Mouse (Mus musculus): ENCODE measurements around the gene Ndufs3. TPM values are rescaled to one million over a fixed set of nuclear protein-coding genes. Genes with fewer than 3 reads are reported as not detected.
"Not testable (repeated sequence)": the region's sequence is repeated elsewhere in the genome, so short reads cannot be mapped to it uniquely, and the experiment has no call there.

The Ndufs3 gene
- polyA plus RNA-seq, 1 experiment from 2014 or later = 259 TPM

DNA sequence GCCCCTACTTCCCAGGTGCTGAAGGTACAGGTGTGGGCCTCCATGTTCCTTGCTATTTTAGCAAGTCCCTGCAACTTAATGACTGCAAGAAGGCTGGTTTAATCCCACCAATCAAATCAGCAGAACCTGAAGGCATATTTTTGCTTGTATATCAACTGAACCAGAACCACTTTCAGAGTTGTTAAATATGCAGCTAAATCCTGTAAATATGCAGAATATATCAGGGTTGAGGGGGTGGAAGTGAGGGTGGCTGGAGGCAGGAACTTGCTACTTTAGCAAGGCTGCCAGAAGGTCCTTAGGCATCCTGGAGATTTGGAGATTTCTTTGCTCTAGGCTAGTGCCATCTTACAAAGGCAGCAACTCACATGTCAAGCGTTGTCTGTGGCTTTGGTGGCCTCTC is 10.9 kb upstream of the Ndufs3 start:
- no peaks in the 10 kb centered on the region for H3K9me3 ChIP-seq (ENCODE audit: control insufficient read depth, low read length)
- H3K27ac ChIP-seq (ENCODE audit: low read depth, low read length) = no peak overlapping the region
- no peak overlapping the region for H3K4me3 ChIP-seq (ENCODE audit: low read depth, low read length)
- peaks cover 21% of the 10 kb centered on the region for H3K36me3 ChIP-seq (ENCODE audit: control insufficient read depth, insufficient read depth, low read length)
- peaks cover 13% of the 10 kb centered on the region; the same call in 1 of the 2 replicates for H3K4me1 ChIP-seq (ENCODE audit: control insufficient read depth, insufficient read depth, low read length)
- no peak overlapping the region; the same call in 1 of the 2 replicates for H3K4me2 ChIP-seq (ENCODE audit: low read depth, low read length)
- no peaks in the 10 kb centered on the region for H3K27me3 ChIP-seq (ENCODE audit: control insufficient read depth, insufficient read depth, low read length)
- no peak overlapping the region for H3K9ac ChIP-seq (replicated peaks; ENCODE audit: low read depth, low read length)
- no peak for ATAC-seq (ENCODE audit: low read depth)
- 45% methylated on average over 1 of the region's 1 CpGs for WGBS

DNA sequence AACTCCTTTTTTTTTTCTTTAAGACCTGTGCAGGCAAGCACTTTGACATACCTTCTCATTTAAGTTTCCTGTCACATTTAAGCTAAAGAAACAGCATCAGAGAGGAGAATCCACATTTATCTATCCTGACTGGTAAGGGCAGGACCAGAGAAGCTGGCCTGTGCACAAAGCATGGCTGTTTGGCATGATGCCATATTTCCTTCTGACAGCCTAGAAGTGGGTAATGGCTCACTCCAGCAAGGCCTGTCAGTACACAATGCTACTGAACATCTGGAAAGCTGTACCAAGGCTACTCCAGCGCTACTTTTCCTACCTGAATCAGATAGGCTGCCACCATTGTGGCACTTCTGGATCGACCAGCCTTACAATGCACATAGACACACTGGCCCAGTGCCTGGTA is 9.0 kb upstream of the Ndufs3 start:
- 74% methylated on average over 2 of the region's 2 CpGs for WGBS

GRCm38 (mm10) chr2:90911668-90912067 is 7.0 kb upstream of the Ndufs3 start:
- Histone ChIP-seq H3K9ac (replicated peaks; ENCODE audit: low read depth, low read length) (no peak overlapping the region), H3K36me3 (ENCODE audit: control insufficient read depth, insufficient read depth, low read length) (peaks cover 38% of the 10 kb centered on the region), H3K4me2 (ENCODE audit: low read depth, low read length) (no peak overlapping the region), H3K4me3 (ENCODE audit: low read depth, low read length) (no peak overlapping the region), H3K27ac (ENCODE audit: low read depth, low read length) (no peak overlapping the region), H3K27me3 (ENCODE audit: control insufficient read depth, insufficient read depth, low read length) (no peaks in the 10 kb centered on the region), H3K4me1 (ENCODE audit: control insufficient read depth, insufficient read depth, low read length) (peaks cover 17% of the 10 kb centered on the region; the same call in 1 of the 2 replicates), H3K9me3 (ENCODE audit: control insufficient read depth, low read length) (no peaks in the 10 kb centered on the region)
- 95% methylated on average over 1 of the region's 1 CpGs for WGBS
- no peak for ATAC-seq (ENCODE audit: low read depth)

More for the DNA sequence above, 9.0 kb upstream of the Ndufs3 start:
- H3K4me1 ChIP-seq (ENCODE audit: control insufficient read depth, insufficient read depth, low read length) = peaks cover 13% of the 10 kb centered on the region; the same call in 1 of the 2 replicates
- H3K27me3 ChIP-seq (ENCODE audit: control insufficient read depth, insufficient read depth, low read length) = no peaks in the 10 kb centered on the region
- no peak overlapping the region for H3K4me2 ChIP-seq (ENCODE audit: low read depth, low read length)
- peaks cover 34% of the 10 kb centered on the region for H3K36me3 ChIP-seq (ENCODE audit: control insufficient read depth, insufficient read depth, low read length)
- H3K27ac ChIP-seq (ENCODE audit: low read depth, low read length) = no peak overlapping the region
- no peak for ATAC-seq (ENCODE audit: low read depth)
- no peak overlapping the region for H3K9ac ChIP-seq (replicated peaks; ENCODE audit: low read depth, low read length)
- no peaks in the 10 kb centered on the region for H3K9me3 ChIP-seq (ENCODE audit: control insufficient read depth, low read length)
- H3K4me3 ChIP-seq (ENCODE audit: low read depth, low read length) = no peak overlapping the region

GRCm38 (mm10) chr2:90910861-90911260 is 6.2 kb upstream of the Ndufs3 start:
- H3K9me3 ChIP-seq (ENCODE audit: control insufficient read depth, low read length) = no peaks in the 10 kb centered on the region
- no peaks in the 10 kb centered on the region for H3K27me3 ChIP-seq (ENCODE audit: control insufficient read depth, insufficient read depth, low read length)
- peaks cover 11% of the 10 kb centered on the region; the same call in 1 of the 2 replicates for H3K4me1 ChIP-seq (ENCODE audit: control insufficient read depth, insufficient read depth, low read length)
- ATAC-seq (ENCODE audit: low read depth) = no peak
- 79% methylated on average over 1 of the region's 1 CpGs for WGBS
- H3K4me2 ChIP-seq (ENCODE audit: low read depth, low read length) = no peak overlapping the region
- H3K9ac ChIP-seq (replicated peaks; ENCODE audit: low read depth, low read length) = no peak overlapping the region
- peaks cover 38% of the 10 kb centered on the region for H3K36me3 ChIP-seq (ENCODE audit: control insufficient read depth, insufficient read depth, low read length)
- H3K27ac ChIP-seq (ENCODE audit: low read depth, low read length) = no peak overlapping the region
- H3K4me3 ChIP-seq (ENCODE audit: low read depth, low read length) = no peak overlapping the region

GRCm38 (mm10) chr2:90906721-90907120 is 2.1 kb upstream of the Ndufs3 start:
- H3K4me2 ChIP-seq (ENCODE audit: low read depth, low read length) = no peak overlapping the region
- WGBS = 97% methylated on average over 2 of the region's 2 CpGs
- no peaks in the 10 kb centered on the region for H3K27me3 ChIP-seq (ENCODE audit: control insufficient read depth, insufficient read depth, low read length)
- H3K4me3 ChIP-seq (ENCODE audit: low read depth, low read length) = no peak overlapping the region
- H3K4me1 ChIP-seq (ENCODE audit: control insufficient read depth, insufficient read depth, low read length) = peaks cover 20% of the 10 kb centered on the region; the same call in 1 of the 2 replicates
- no peak overlapping the region for H3K27ac ChIP-seq (ENCODE audit: low read depth, low read length)
- H3K36me3 ChIP-seq (ENCODE audit: control insufficient read depth, insufficient read depth, low read length) = peaks cover 25% of the 10 kb centered on the region
- ATAC-seq (ENCODE audit: low read depth) = no peak
- no peak overlapping the region for H3K9ac ChIP-seq (replicated peaks; ENCODE audit: low read depth, low read length)
- H3K9me3 ChIP-seq (ENCODE audit: control insufficient read depth, low read length) = no peaks in the 10 kb centered on the region

DNA sequence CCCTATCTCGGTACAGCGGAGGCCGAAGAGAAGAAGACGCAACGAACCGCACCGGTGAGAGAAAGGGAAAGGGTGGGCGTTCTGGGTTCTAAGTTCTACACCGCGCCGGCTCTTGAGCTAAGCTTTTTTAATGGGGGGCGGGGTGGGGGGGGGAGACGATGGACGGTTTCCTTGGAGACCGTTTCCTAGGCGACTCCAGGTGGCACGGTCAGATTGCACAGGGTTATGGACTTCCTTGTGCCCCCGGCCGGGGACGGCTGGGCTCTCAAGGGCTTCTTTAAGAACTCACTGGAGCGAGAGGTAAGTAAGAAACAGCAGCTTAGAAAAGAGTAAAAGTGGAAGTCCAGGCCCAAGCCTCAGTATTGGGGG is 213 bp upstream of the Ndufs3 start:
- peaks cover 20% of the 10 kb centered on the region; the same call in 1 of the 2 replicates for H3K4me1 ChIP-seq (ENCODE audit: control insufficient read depth, insufficient read depth, low read length)
- H3K4me3 ChIP-seq (ENCODE audit: low read depth, low read length) = peak overlapping the region; percentile 74
- peak overlapping the region; percentile 87 for H3K27ac ChIP-seq (ENCODE audit: low read depth, low read length)
- H3K4me2 ChIP-seq (ENCODE audit: low read depth, low read length) = peak overlapping the region; percentile 81
- H3K27me3 ChIP-seq (ENCODE audit: control insufficient read depth, insufficient read depth, low read length) = no peaks in the 10 kb centered on the region
- H3K9ac ChIP-seq (replicated peaks; ENCODE audit: low read depth, low read length) = peak overlapping the region; percentile 85
- WGBS = 1% methylated on average over 20 of the region's 21 CpGs
- peak; percentile 65 for ATAC-seq (ENCODE audit: low read depth)
- H3K36me3 ChIP-seq (ENCODE audit: control insufficient read depth, insufficient read depth, low read length) = peaks cover 19% of the 10 kb centered on the region
- no peaks in the 10 kb centered on the region for H3K9me3 ChIP-seq (ENCODE audit: control insufficient read depth, low read length)

GRCm38 (mm10) chr2:90903398-90903797 is 1.2 kb downstream of the Ndufs3 start:
- no peak overlapping the region for H3K27ac ChIP-seq (ENCODE audit: low read depth, low read length)
- peak overlapping the region; percentile 74 for H3K4me3 ChIP-seq (ENCODE audit: low read depth, low read length)
- 92% methylated on average over 2 of the region's 2 CpGs for WGBS
- peak overlapping the region; percentile 81 for H3K4me2 ChIP-seq (ENCODE audit: low read depth, low read length)
- peaks cover 8% of the 10 kb centered on the region; the same call in 1 of the 2 replicates for H3K36me3 ChIP-seq (ENCODE audit: control insufficient read depth, insufficient read depth, low read length)
- 0 out of 2 replicates have a peak overlapping the region, but pooled peaks have one; percentile 85 for H3K9ac ChIP-seq (replicated peaks; ENCODE audit: low read depth, low read length)
- H3K4me1 ChIP-seq (ENCODE audit: control insufficient read depth, insufficient read depth, low read length) = peaks cover 20% of the 10 kb centered on the region; the same call in 1 of the 2 replicates
- H3K9me3 ChIP-seq (ENCODE audit: control insufficient read depth, low read length) = no peaks in the 10 kb centered on the region
- ATAC-seq (ENCODE audit: low read depth) = no peak
- no peaks in the 10 kb centered on the region for H3K27me3 ChIP-seq (ENCODE audit: control insufficient read depth, insufficient read depth, low read length)

- not testable (repeated sequence) for H3K9ac ChIP-seq (replicated peaks; ENCODE audit: low read depth, low read length); H3K4me2 ChIP-seq (ENCODE audit: low read depth, low read length); H3K9me3 ChIP-seq (ENCODE audit: control insufficient read depth, low read length); H3K27ac ChIP-seq (ENCODE audit: low read depth, low read length); H3K27me3 ChIP-seq (ENCODE audit: control insufficient read depth, insufficient read depth, low read length); ATAC-seq (ENCODE audit: low read depth); H3K4me3 ChIP-seq (ENCODE audit: low read depth, low read length)
- peaks cover 16% of the 10 kb centered on the region for H3K4me1 ChIP-seq (ENCODE audit: control insufficient read depth, insufficient read depth, low read length)
- H3K36me3 ChIP-seq (ENCODE audit: control insufficient read depth, insufficient read depth, low read length) = peaks cover 40% of the 10 kb centered on the region
- 95% methylated on average over 3 of the region's 3 CpGs for WGBS
These were observed 10.3 kb downstream of the Ndufs3 start for GRCm38 (mm10) chr2:90894299-90894677.

- Histone ChIP-seq H3K9me3 (ENCODE audit: control insufficient read depth, low read length) (no peaks in the 10 kb centered on the region), H3K4me1 (ENCODE audit: control insufficient read depth, insufficient read depth, low read length) (peaks cover 21% of the 10 kb centered on the region), H3K27ac (ENCODE audit: low read depth, low read length) (no peak overlapping the region), H3K27me3 (ENCODE audit: control insufficient read depth, insufficient read depth, low read length) (peaks cover 3% of the 10 kb centered on the region; the same call in 1 of the 2 replicates), H3K36me3 (ENCODE audit: control insufficient read depth, insufficient read depth, low read length) (peaks cover 40% of the 10 kb centered on the region), H3K4me3 (ENCODE audit: low read depth, low read length) (no peak overlapping the region), H3K4me2 (ENCODE audit: low read depth, low read length) (no peak overlapping the region), H3K9ac (replicated peaks; ENCODE audit: low read depth, low read length) (no peak overlapping the region)
- WGBS = 83% methylated on average over 6 of the region's 6 CpGs
- no peak for ATAC-seq (ENCODE audit: low read depth)
These were observed 10.8 kb downstream of the Ndufs3 start for GRCm38 (mm10) chr2:90893673-90894298.
